Mouse (Mus musculus): Measurements from ENCODE around the gene Cpsf4l. TPM values are rescaled to one million over a fixed set of nuclear protein-coding genes. Genes with fewer than 3 reads are reported as not detected.

The Cpsf4l gene
- polyA plus RNA-seq, 1 experiment = 0.06 TPM

DNA sequence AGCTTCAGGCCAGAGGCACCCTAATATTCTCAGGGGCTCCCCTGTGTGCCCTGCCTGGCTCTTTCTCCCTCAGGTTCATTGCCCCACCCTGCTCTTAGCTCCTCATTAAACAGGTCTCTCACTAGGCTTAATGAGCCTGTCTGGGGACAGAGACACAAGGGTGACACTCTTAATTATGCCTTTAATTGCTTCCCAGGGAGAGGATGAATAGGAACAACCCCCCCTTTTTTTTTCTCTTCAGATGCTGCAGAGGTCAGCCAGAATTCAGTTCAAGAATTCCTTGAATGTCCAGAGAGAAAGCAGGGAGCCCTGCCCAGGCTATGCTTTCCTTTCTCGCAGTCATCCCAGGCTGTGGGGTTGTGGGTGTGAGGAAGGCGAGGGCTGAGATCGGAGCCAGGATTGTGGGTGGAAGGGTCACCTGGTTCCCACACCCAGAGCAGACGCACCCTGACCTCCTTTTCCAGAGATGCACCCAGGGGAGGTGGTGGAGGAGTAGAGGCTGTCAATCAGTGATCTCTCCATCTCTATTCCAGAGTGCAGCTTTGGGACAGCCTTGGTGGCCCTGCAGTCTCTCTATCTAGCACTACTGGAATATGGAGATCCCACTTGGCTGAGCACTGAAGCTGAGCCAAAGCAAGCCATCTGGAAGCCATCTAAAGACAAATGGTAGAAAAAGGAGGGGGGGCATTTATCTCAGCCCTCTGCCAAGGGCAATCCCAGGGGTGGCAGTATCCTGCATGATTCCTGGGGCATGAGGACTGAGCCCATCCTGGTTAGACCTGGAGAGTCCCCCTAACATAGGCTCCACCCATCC lies 15.6 kb upstream of the Cpsf4l start:
- no peak overlapping the region for H3K4me3 ChIP-seq (ENCODE audit: insufficient read depth, low read length)
- no peak overlapping the region for H3K27ac ChIP-seq (ENCODE audit: insufficient read depth, low read length)
- H3K4me1 ChIP-seq (ENCODE audit: control insufficient read depth, insufficient read depth, low read length) = 0 out of 2 replicates have a peak, but pooled peaks cover 2% of the 10 kb centered on the region
- TF ChIP-seq CTCF (IDR thresholded peaks at IDR 0.05; ENCODE audit: extremely low read depth, insufficient read depth, low read length) = no peak
- no peak for TF ChIP-seq POLR2A (IDR thresholded peaks at IDR 0.05; ENCODE audit: extremely low read depth, insufficient read depth, low read length)

DNA sequence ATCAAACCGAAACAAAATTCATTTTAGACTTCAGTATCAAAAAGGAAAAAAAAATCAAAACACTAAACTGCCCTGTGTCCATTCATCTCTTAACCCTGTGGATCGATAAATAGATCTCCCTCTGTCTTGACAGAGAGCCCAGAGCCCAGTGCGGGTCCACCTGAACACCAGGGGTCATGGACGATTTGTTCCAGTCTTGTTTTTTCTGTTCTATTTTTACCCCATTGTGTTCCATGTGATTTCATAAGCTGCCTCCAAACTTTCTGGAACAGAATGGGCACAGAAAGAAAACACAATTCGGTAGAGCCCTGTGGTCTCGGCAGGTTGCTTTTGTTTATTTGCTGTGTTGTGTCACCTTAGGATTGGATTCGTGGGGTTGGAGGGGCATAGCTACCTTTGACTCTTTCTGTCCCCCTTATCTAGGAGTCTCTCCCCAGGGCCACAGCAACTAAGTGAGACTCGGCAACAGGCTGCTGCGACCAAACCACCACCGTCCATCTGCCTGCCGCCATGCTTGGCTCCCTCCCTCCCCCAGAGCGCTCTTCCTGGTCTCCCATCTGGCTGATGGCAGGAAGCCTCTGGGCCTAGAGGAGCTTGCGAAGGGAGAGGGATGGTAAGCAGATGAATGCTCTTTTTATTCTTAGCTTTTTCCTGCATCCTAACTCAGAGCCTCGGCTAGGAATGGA lies 12.7 kb upstream of the Cpsf4l start:
- Histone ChIP-seq H3K27ac (ENCODE audit: insufficient read depth, low read length) (peak overlapping the region; percentile 32; the same call in 1 of the 2 replicates), H3K4me1 (ENCODE audit: control insufficient read depth, insufficient read depth, low read length) (0 out of 2 replicates have a peak, but pooled peaks cover 2% of the 10 kb centered on the region), H3K4me3 (ENCODE audit: insufficient read depth, low read length) (no peak overlapping the region)
- TF ChIP-seq CTCF (IDR thresholded peaks at IDR 0.05; ENCODE audit: extremely low read depth, insufficient read depth, low read length) (no peak), POLR2A (IDR thresholded peaks at IDR 0.05; ENCODE audit: extremely low read depth, insufficient read depth, low read length) (no peak)

- H3K4me1 ChIP-seq (ENCODE audit: control insufficient read depth, insufficient read depth, low read length) = no peaks in the 10 kb centered on the region
- no peak overlapping the region for H3K27ac ChIP-seq (ENCODE audit: insufficient read depth, low read length)
- TF ChIP-seq POLR2A (IDR thresholded peaks at IDR 0.05; ENCODE audit: extremely low read depth, insufficient read depth, low read length) (no peak), CTCF (IDR thresholded peaks at IDR 0.05; ENCODE audit: extremely low read depth, insufficient read depth, low read length) (no peak)
- no peak overlapping the region for H3K4me3 ChIP-seq (ENCODE audit: insufficient read depth, low read length)
Observed at GRCm38 (mm10) chr11:113717767-113718424, 8.1 kb upstream of the Cpsf4l start.

- no peak for TF ChIP-seq CTCF (IDR thresholded peaks at IDR 0.05; ENCODE audit: extremely low read depth, insufficient read depth, low read length)
- TF ChIP-seq POLR2A (IDR thresholded peaks at IDR 0.05; ENCODE audit: extremely low read depth, insufficient read depth, low read length) = no peak
- no peak overlapping the region for H3K27ac ChIP-seq (ENCODE audit: insufficient read depth, low read length)
- H3K4me3 ChIP-seq (ENCODE audit: insufficient read depth, low read length) = no peak overlapping the region
- no peaks in the 10 kb centered on the region for H3K4me1 ChIP-seq (ENCODE audit: control insufficient read depth, insufficient read depth, low read length)
Observed at GRCm38 (mm10) chr11:113716132-113716531, 6.3 kb upstream of the Cpsf4l start.

DNA sequence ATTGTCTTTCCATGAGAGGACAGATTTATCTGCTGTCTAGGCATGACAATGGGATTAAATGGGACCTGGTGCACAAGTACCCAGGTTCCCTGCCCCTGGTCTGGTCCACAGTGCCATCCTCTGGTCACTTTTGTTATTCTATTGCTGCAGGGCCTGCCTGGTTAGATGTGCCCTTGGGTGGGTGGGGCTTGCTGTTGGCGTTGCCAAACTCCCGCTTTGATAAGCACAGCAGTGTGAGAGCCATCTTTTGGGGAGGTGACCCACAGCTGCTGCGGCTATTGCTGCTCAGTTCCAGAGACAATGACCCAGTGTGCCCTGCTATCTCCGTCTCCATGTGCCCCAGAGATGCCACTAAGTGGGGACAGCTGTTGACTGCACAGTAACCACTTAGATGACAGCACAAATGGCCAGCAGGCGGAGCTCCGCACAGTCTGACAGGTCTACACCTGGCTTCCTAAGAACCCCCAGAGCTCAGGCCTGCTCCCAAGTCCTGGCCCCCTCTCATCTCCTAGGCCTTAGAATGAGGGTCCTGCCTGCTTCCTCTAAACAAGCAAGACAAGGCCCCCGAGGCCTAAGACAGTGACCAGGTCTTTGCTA lies 5.4 kb upstream of the Cpsf4l start:
- Histone ChIP-seq H3K4me3 (ENCODE audit: insufficient read depth, low read length) (no peak overlapping the region), H3K4me1 (ENCODE audit: control insufficient read depth, insufficient read depth, low read length) (no peaks in the 10 kb centered on the region), H3K27ac (ENCODE audit: insufficient read depth, low read length) (no peak overlapping the region)
- TF ChIP-seq CTCF (IDR thresholded peaks at IDR 0.05; ENCODE audit: extremely low read depth, insufficient read depth, low read length) (0 out of 2 replicates have a peak, but pooled peaks have one; percentile 16), POLR2A (IDR thresholded peaks at IDR 0.05; ENCODE audit: extremely low read depth, insufficient read depth, low read length) (no peak)

DNA sequence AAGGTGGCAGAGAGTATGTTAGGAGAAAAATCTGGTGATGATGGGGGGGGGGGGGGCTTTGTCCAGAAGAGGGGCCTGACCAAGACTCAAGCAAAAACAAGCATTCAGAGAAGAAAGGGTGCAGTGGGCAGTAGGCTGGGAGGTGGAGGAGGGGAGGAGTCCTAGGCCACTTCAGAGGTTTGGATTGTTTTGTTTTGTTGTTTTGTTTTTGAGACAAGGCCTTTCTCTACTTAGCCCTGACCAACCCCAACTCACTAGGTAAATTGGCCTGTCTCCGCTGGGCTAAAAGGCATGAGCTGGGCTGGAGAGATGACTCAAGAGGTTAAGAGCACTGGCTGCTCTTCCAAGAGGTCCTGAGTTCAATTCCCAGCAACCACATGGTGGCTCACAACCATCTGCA lies 1.2 kb upstream of the Cpsf4l start:
- no peak overlapping the region for H3K27ac ChIP-seq (ENCODE audit: insufficient read depth, low read length)

GRCm38 (mm10) chr11:113710257-113710777 lies 500 bp upstream of the Cpsf4l start:
- Histone ChIP-seq H3K4me1 (ENCODE audit: control insufficient read depth, insufficient read depth, low read length) (peaks cover 2% of the 10 kb centered on the region; the same call in 1 of the 2 replicates), H3K27ac (ENCODE audit: insufficient read depth, low read length) (peak overlapping the region; percentile 18; the same call in 1 of the 2 replicates), H3K4me3 (ENCODE audit: insufficient read depth, low read length) (no peak overlapping the region)
- TF ChIP-seq CTCF (IDR thresholded peaks at IDR 0.05; ENCODE audit: extremely low read depth, insufficient read depth, low read length) (no peak), POLR2A (IDR thresholded peaks at IDR 0.05; ENCODE audit: extremely low read depth, insufficient read depth, low read length) (no peak)

More for the DNA sequence above, 1.2 kb upstream of the Cpsf4l start:
- TF ChIP-seq CTCF (IDR thresholded peaks at IDR 0.05; ENCODE audit: extremely low read depth, insufficient read depth, low read length) = no peak
- TF ChIP-seq POLR2A (IDR thresholded peaks at IDR 0.05; ENCODE audit: extremely low read depth, insufficient read depth, low read length) = no peak
- Histone ChIP-seq H3K4me3 (ENCODE audit: insufficient read depth, low read length) (no peak overlapping the region), H3K4me1 (ENCODE audit: control insufficient read depth, insufficient read depth, low read length) (peaks cover 2% of the 10 kb centered on the region; the same call in 1 of the 2 replicates)

- no peak overlapping the region for H3K4me3 ChIP-seq (ENCODE audit: insufficient read depth, low read length)
- TF ChIP-seq POLR2A (IDR thresholded peaks at IDR 0.05; ENCODE audit: extremely low read depth, insufficient read depth, low read length) (no peak), CTCF (IDR thresholded peaks at IDR 0.05; ENCODE audit: extremely low read depth, insufficient read depth, low read length) (no peak)
- H3K4me1 ChIP-seq (ENCODE audit: control insufficient read depth, insufficient read depth, low read length) = peaks cover 2% of the 10 kb centered on the region; the same call in 1 of the 2 replicates
- no peak overlapping the region for H3K27ac ChIP-seq (ENCODE audit: insufficient read depth, low read length)
Observed at GRCm38 (mm10) chr11:113709272-113709671, 545 bp downstream of the Cpsf4l start.

Data from cortical plate, adult 2 months (tissue).